Mouse (Mus musculus) midbrain, embryonic 15.5 days (tissue): ENCODE measurements around the gene Foxd2. TPM values are rescaled to one million over a fixed set of nuclear protein-coding genes. Genes with fewer than 3 reads are reported as not detected.

Experiments used
- ATAC-seq: fragments of 200-750 bp; cut with Nextera tagmentation; replicated peaks from 2 replicates; pipeline ENCODE4 v1.8.0; 2017; ENCODE audit warnings: moderate TSS enrichment
- H3K27ac ChIP-seq: fragments of 300-500 bp; sonication (generic); 2 replicates; pipeline ENCODE4 v1.5.1; 2015; ENCODE audit warnings: mild to moderate bottlenecking, inconsistent platforms
- H3K27me3 ChIP-seq: fragments of 300-500 bp; sonication (generic); replicated peaks from 2 replicates; pipeline ENCODE4 v1.6.1; 2015; ENCODE audit warnings: inconsistent platforms
- H3K36me3 ChIP-seq: fragments of 300-500 bp; sonication (generic); replicated peaks from 2 replicates; pipeline ENCODE4 v1.6.1; 2015; ENCODE audit warnings: inconsistent platforms
- H3K4me1 ChIP-seq: fragments of 300-500 bp; sonication (generic); 2 replicates; pipeline ENCODE4 v1.6.1; 2015; ENCODE audit warnings: inconsistent platforms
- H3K4me2 ChIP-seq: fragments of 300-500 bp; sonication (generic); 2 replicates; pipeline ENCODE4 v1.6.1; 2015; ENCODE audit warnings: inconsistent platforms, mild to moderate bottlenecking, moderate library complexity
- H3K4me3 ChIP-seq: fragments of 300-500 bp; sonication (generic); 2 replicates; pipeline ENCODE4 v1.5.1; 2015; ENCODE audit warnings: mild to moderate bottlenecking, inconsistent platforms
- H3K9ac ChIP-seq: fragments of 300-500 bp; sonication (generic); 2 replicates; pipeline ENCODE4 v1.6.1; 2015; ENCODE audit warnings: mild to moderate bottlenecking, inconsistent platforms
- H3K9me3 ChIP-seq: fragments of 300-500 bp; sonication (generic); 2 replicates; pipeline ENCODE4 v1.6.1; 2016; ENCODE audit warnings: inconsistent platforms
- WGBS: fragments of 180-500 bp; shearing (Covaris S2); methylation state at CpG from one replicate; pipeline ENCODE4 v1.1.7; 2015; ENCODE audit warnings: mixed read lengths; 5-methylcytosine and 5-hydroxymethylcytosine counted together
- polyA plus RNA-seq: library from polyadenylated mRNA; unstranded; fragments of >200 nt; fragmentation: Nextera tagmentation; extraction: Ambion mirVana; gene quantifications from 2 replicates; pipeline ENCODE4 v1.2.1, GENCODE M21; 2015

Foxd2 gene
- polyA plus RNA-seq, 1 experiment from 2014 or later = 0.46 TPM

- no peak overlapping the region for H3K4me2 ChIP-seq
- H3K27ac ChIP-seq = no peak overlapping the region
- H3K4me1 ChIP-seq = no peaks in the 10 kb centered on the region
- 70% methylated on average over 1 of the region's 1 CpGs for WGBS
- H3K4me3 ChIP-seq = no peak overlapping the region
- H3K9ac ChIP-seq = no peak overlapping the region
- no peak for ATAC-seq
- H3K9me3 ChIP-seq = no peaks in the 10 kb centered on the region
- no peaks in the 10 kb centered on the region for H3K36me3 ChIP-seq
- no peaks in the 10 kb centered on the region for H3K27me3 ChIP-seq
These were observed 26.4 kb downstream of the Foxd2 start for GRCm38 (mm10) chr4:114882232-114882631.

GRCm38 (mm10) chr4:114876441-114876972 lies 32.2 kb downstream of the Foxd2 start:
- WGBS = 13% methylated on average over 8 of the region's 8 CpGs
- Histone ChIP-seq H3K27ac (no peak overlapping the region), H3K4me1 (no peaks in the 10 kb centered on the region), H3K4me3 (no peak overlapping the region), H3K9ac (no peak overlapping the region), H3K4me2 (no peak overlapping the region), H3K36me3 (no peaks in the 10 kb centered on the region), H3K27me3 (no peaks in the 10 kb centered on the region), H3K9me3 (no peaks in the 10 kb centered on the region)
- 0 out of 2 replicates have a peak, but pooled peaks have one; percentile 54 for ATAC-seq

GRCm38 (mm10) chr4:114869765-114870490 lies 38.7 kb downstream of the Foxd2 start:
- Histone ChIP-seq H3K27me3 (no peaks in the 10 kb centered on the region), H3K9ac (no peak overlapping the region), H3K36me3 (no peaks in the 10 kb centered on the region), H3K27ac (no peak overlapping the region), H3K4me2 (no peak overlapping the region), H3K4me3 (no peak overlapping the region), H3K4me1 (no peaks in the 10 kb centered on the region), H3K9me3 (no peaks in the 10 kb centered on the region)
- ATAC-seq = no peak
- 69% methylated on average over 11 of the region's 11 CpGs for WGBS

GRCm38 (mm10) chr4:114863166-114863565 lies 45.5 kb downstream of the Foxd2 start:
- no peaks in the 10 kb centered on the region for H3K9me3 ChIP-seq
- WGBS = 83% methylated on average over 5 of the region's 5 CpGs
- no peaks in the 10 kb centered on the region for H3K36me3 ChIP-seq
- H3K4me2 ChIP-seq = no peak overlapping the region
- no peaks in the 10 kb centered on the region for H3K27me3 ChIP-seq
- no peak overlapping the region for H3K27ac ChIP-seq
- H3K4me3 ChIP-seq = no peak overlapping the region
- no peaks in the 10 kb centered on the region for H3K4me1 ChIP-seq
- no peak overlapping the region for H3K9ac ChIP-seq
- ATAC-seq = no peak

GRCm38 (mm10) chr4:114858426-114858825 lies 50.2 kb downstream of the Foxd2 start:
- Histone ChIP-seq H3K9ac (no peak overlapping the region), H3K9me3 (no peaks in the 10 kb centered on the region), H3K4me2 (no peak overlapping the region), H3K4me3 (no peak overlapping the region), H3K4me1 (no peaks in the 10 kb centered on the region), H3K27me3 (no peaks in the 10 kb centered on the region), H3K36me3 (no peaks in the 10 kb centered on the region), H3K27ac (no peak overlapping the region)
- 23% methylated on average over 5 of the region's 5 CpGs for WGBS
- ATAC-seq = no peak

Other genes with a start within 250 kb of the Foxd2 start
- not detected in 2 replicates for gene Gm12830, start 87.2 kb downstream of the Foxd2 start, polyA plus RNA-seq
- gene Foxe3, start 17.1 kb upstream of the Foxd2 start, polyA plus RNA-seq = 0.27 and 0.34 TPM in 2 replicates
- gene Cmpk1, start 78.4 kb upstream of the Foxd2 start, polyA plus RNA-seq = 166 and 187 TPM in 2 replicates
- gene Stil, start 91.3 kb upstream of the Foxd2 start, polyA plus RNA-seq = 1.8 and 2.6 TPM in 2 replicates
- gene Tal1, start 147.6 kb upstream of the Foxd2 start, polyA plus RNA-seq = 7.9 and 8.5 TPM in 2 replicates
- gene Pdzk1ip1, start 179.8 kb upstream of the Foxd2 start, polyA plus RNA-seq = 3.0 and 3.8 TPM in 2 replicates
- gene Cyp4x1, start 225.4 kb upstream of the Foxd2 start, polyA plus RNA-seq = 10.7 and 11.0 TPM in 2 replicates